In the genomic region with DNA sequence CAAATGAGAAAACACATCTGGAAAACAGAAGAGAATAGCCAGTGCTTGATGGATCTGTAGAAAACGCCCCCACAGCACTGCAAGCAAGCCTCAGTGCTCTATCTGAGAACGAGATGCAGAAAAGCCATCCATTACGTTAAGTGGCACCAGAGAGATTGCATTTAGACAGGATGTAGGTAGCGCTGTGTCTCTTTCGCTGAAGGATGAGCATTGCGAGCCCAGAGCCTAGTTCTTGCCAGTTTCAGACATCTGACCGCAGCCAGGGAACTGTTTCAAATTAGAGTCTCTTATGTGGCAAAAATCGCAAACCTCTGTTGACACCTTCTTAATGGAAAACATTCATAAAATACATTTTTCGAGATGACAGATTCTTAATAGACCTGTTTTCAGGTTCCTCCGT, we compare ENCODE assay signal across 8 mouse cellular contexts. TPM values are rescaled to one million over a fixed set of nuclear protein-coding genes. Genes with fewer than 3 reads are reported as not detected.
DNase-seq lines count a peak whose midpoint lies in the region; ATAC-seq lines count a peak whose summit lies in the region.

No protein-coding gene starts in this region.

- peak; percentile 16 to 64 for DNase-seq in adrenal gland, adult (ENCODE audit: inconsistent age in 2 of 2, low spot score in 1 of 2)
- no peak for DNase-seq in adrenal gland, adult 8-10 months
- peak; percentile 41 for DNase-seq in retina, postnatal 1 day
- no peak for DNase-seq in retina, embryonic 14.5 days (ENCODE audit: low spot score)
- peak; percentile 40 for DNase-seq in liver, embryonic 11.5 days (ENCODE audit: low spot score)
- no peak for DNase-seq in urinary bladder, postnatal 4 days (ENCODE audit: low spot score in 2 of 2)

- H3K36me3 ChIP-seq in heart, embryonic 15.5 days = peaks cover 9% of the 10 kb centered on the region; the same call in 1 of the 2 replicates
- no peaks in the 10 kb centered on the region; the same call in 1 of the 2 replicates for H3K36me3 ChIP-seq in liver, embryonic 11.5 days (ENCODE audit: control insufficient read depth, insufficient read depth, low read length)
- H3K36me3 ChIP-seq in neural tube, embryonic 13.5 days = peaks cover 14% of the 10 kb centered on the region

- WGBS in heart, embryonic 15.5 days = 16% methylated on average over 10 of the region's 10 CpGs
- 31% methylated on average over 10 of the region's 10 CpGs for WGBS in liver, embryonic 11.5 days
- 15% methylated on average over 10 of the region's 10 CpGs for WGBS in neural tube, embryonic 13.5 days

- H3K27me3 ChIP-seq in heart, embryonic 15.5 days = no peaks in the 10 kb centered on the region
- no peaks in the 10 kb centered on the region for H3K27me3 ChIP-seq in liver, embryonic 11.5 days (replicated peaks; ENCODE audit: control insufficient read depth, insufficient read depth, low read length)
- H3K27me3 ChIP-seq in neural tube, embryonic 13.5 days = no peaks in the 10 kb centered on the region

- peak overlapping the region; percentile 91 for H3K27ac ChIP-seq in heart, embryonic 15.5 days
- H3K27ac ChIP-seq in liver, embryonic 11.5 days (ENCODE audit: low read depth, low read length) = no peak overlapping the region
- peak overlapping the region; percentile 73 for H3K27ac ChIP-seq in neural tube, embryonic 13.5 days (replicated peaks)

- peak overlapping the region; percentile 97 for H3K4me3 ChIP-seq in heart, embryonic 15.5 days
- H3K4me3 ChIP-seq in liver, embryonic 11.5 days (ENCODE audit: low read depth, low read length) = peak overlapping the region; percentile 88
- H3K4me3 ChIP-seq in neural tube, embryonic 13.5 days = peak overlapping the region; percentile 84

- no peak for ATAC-seq in heart, embryonic 15.5 days (replicated peaks; ENCODE audit: insufficient number of reproducible peaks, insufficient read depth, low FRiP score, low read depth)
- no peak for ATAC-seq in liver, embryonic 11.5 days (replicated peaks; ENCODE audit: low FRiP score)
- no peak for ATAC-seq in neural tube, embryonic 13.5 days (ENCODE audit: low read depth)

- H3K4me1 ChIP-seq in heart, embryonic 15.5 days (replicated peaks) = peaks cover 40% of the 10 kb centered on the region
- peaks cover 4% of the 10 kb centered on the region; the same call in 1 of the 2 replicates for H3K4me1 ChIP-seq in liver, embryonic 11.5 days (replicated peaks; ENCODE audit: control insufficient read depth, insufficient read depth, low read length)
- H3K4me1 ChIP-seq in neural tube, embryonic 13.5 days (replicated peaks) = peaks cover 48% of the 10 kb centered on the region

- peak overlapping the region; percentile 98 for H3K9ac ChIP-seq in heart, embryonic 15.5 days
- 0 out of 2 replicates have a peak overlapping the region, but pooled peaks have one; percentile 20 for H3K9ac ChIP-seq in liver, embryonic 11.5 days (ENCODE audit: low read depth, low read length)
- peak overlapping the region; percentile 96 for H3K9ac ChIP-seq in neural tube, embryonic 13.5 days

- H3K9me3 ChIP-seq in heart, embryonic 15.5 days (replicated peaks) = no peaks in the 10 kb centered on the region
- H3K9me3 ChIP-seq in liver, embryonic 11.5 days (ENCODE audit: control insufficient read depth, low read length) = no peaks in the 10 kb centered on the region
- no peaks in the 10 kb centered on the region for H3K9me3 ChIP-seq in neural tube, embryonic 13.5 days

- H3K4me2 ChIP-seq in heart, embryonic 15.5 days = peak overlapping the region; percentile 65
- peak overlapping the region; percentile 88 for H3K4me2 ChIP-seq in liver, embryonic 11.5 days
- peak overlapping the region; percentile 92 for H3K4me2 ChIP-seq in neural tube, embryonic 13.5 days

RNA-seq across cellular contexts. Expression of gene Ankrd50, which starts 1.1 kb away (rescaled TPM):
- 10 to 100 TPM; 21.9 to 29.1 (median 26.2) TPM for total RNA-seq in adrenal gland, adult 8-10 months (2022)
- 13.2 and 15.1 TPM in 2 replicates for polyA plus RNA-seq in heart, embryonic 15.5 days (2015; fragmentation: Nextera tagmentation; extraction: Ambion mirVana)
- 11.2 and 11.7 TPM in 2 replicates for polyA plus RNA-seq in liver, embryonic 11.5 days (2014; fragmentation: Nextera tagmentation; extraction: Ambion mirVana)
- polyA plus RNA-seq in neural tube, embryonic 13.5 days (2015; fragmentation: Nextera tagmentation; extraction: Ambion mirVana) = 22.3 and 26.3 TPM in 2 replicates

Comparison
In these comparisons a context has a peak if more than half of its experiments do, and no peak if none do; other contexts are left out.
1. DNase-seq: peak in adrenal gland, adult (2 of 2), retina, postnatal 1 day (single experiment) and liver, embryonic 11.5 days (single experiment); none in adrenal gland, adult 8-10 months (single experiment), retina, embryonic 14.5 days (single experiment) and urinary bladder, postnatal 4 days (0 of 2).
2. H3K9ac ChIP-seq: peak in every context shown above with its lines; median percentile 98 in heart, embryonic 15.5 days; 96 in neural tube, embryonic 13.5 days; 20 in liver, embryonic 11.5 days.
3. Peak in every context shown above with its lines, with median percentiles within 50 percentile points of each other: H3K4me2 ChIP-seq and H3K4me3 ChIP-seq.